Mouse (Mus musculus) skeletal muscle tissue, adult 2 months (tissue): Measurements from ENCODE around the gene Tmem132d.

Experiments
- DNase-seq: peaks from one replicate; pipeline ENCODE4 v3.0.0-alpha.2; 2012; ENCODE audit warnings: low read depth, low spot score

Tmem132d gene

GRCm38 (mm10) chr5:128405071-128405470, 27.8 kb downstream of the Tmem132d start:
- no peak for DNase-seq

GRCm38 (mm10) chr5:128404223-128404622, 28.7 kb downstream of the Tmem132d start:
- no peak for DNase-seq

- no peak for DNase-seq
Measured at GRCm38 (mm10) chr5:128392372-128392771, 40.5 kb downstream of the Tmem132d start.

GRCm38 (mm10) chr5:128389665-128390064, 43.2 kb downstream of the Tmem132d start:
- DNase-seq, result no peak

- DNase-seq, result no peak
Measured at GRCm38 (mm10) chr5:128388358-128389141, 44.3 kb downstream of the Tmem132d start.

- DNase-seq, result no peak
Measured at GRCm38 (mm10) chr5:128369814-128370213, 63.1 kb downstream of the Tmem132d start.

- no peak for DNase-seq
Measured at GRCm38 (mm10) chr5:128369111-128369510, 63.8 kb downstream of the Tmem132d start.

GRCm38 (mm10) chr5:128365261-128365985, 67.5 kb downstream of the Tmem132d start:
- DNase-seq, result no peak

- no peak for DNase-seq
Measured at GRCm38 (mm10) chr5:128360946-128361675, 71.8 kb downstream of the Tmem132d start.

- DNase-seq, result no peak
Measured at GRCm38 (mm10) chr5:128348835-128349234, 84.0 kb downstream of the Tmem132d start.

- no peak for DNase-seq
Measured at GRCm38 (mm10) chr5:128336841-128337240, 96.0 kb downstream of the Tmem132d start.

GRCm38 (mm10) chr5:128332766-128333165, 100.1 kb downstream of the Tmem132d start:
- no peak for DNase-seq

GRCm38 (mm10) chr5:128330351-128330750, 102.5 kb downstream of the Tmem132d start:
- DNase-seq, result no peak

GRCm38 (mm10) chr5:128302387-128302786, 130.5 kb downstream of the Tmem132d start:
- no peak for DNase-seq

GRCm38 (mm10) chr5:128291191-128291590, 141.7 kb downstream of the Tmem132d start:
- no peak for DNase-seq

- DNase-seq, result no peak
Measured at GRCm38 (mm10) chr5:128273255-128273654, 159.6 kb downstream of the Tmem132d start.

GRCm38 (mm10) chr5:128267366-128267765, 165.5 kb downstream of the Tmem132d start:
- no peak for DNase-seq

GRCm38 (mm10) chr5:128244219-128244618, 188.7 kb downstream of the Tmem132d start:
- DNase-seq, result no peak

- DNase-seq, result no peak
Measured at GRCm38 (mm10) chr5:128236638-128237335, 196.1 kb downstream of the Tmem132d start.

GRCm38 (mm10) chr5:128235611-128236010, 197.3 kb downstream of the Tmem132d start:
- no peak for DNase-seq

GRCm38 (mm10) chr5:128233101-128233500, 199.8 kb downstream of the Tmem132d start:
- DNase-seq, result no peak

GRCm38 (mm10) chr5:128218281-128218680, 214.6 kb downstream of the Tmem132d start:
- DNase-seq, result no peak
